Mouse (Mus musculus) ES-Bruce4 (cell line): ENCODE measurements at regions not wholly inside any gene's neighbourhood (a gene's known extent, or its start where the extent isn't known, plus 50 kb on each side); places are given as distances from the start of the nearest gene placed in this dataset.

ENCODE experiments used
- CTCF ChIP-seq: IDR thresholded peaks from one replicate; pipeline ENCODE4 v1.8.1; 2011; ENCODE audit warnings: low read depth, low read length
- POLR2A ChIP-seq: IDR thresholded peaks from one replicate; pipeline ENCODE4 v1.8.1; 2011; ENCODE audit warnings: low read length; ENCODE audit not compliant: insufficient read depth

- no peak for TF ChIP-seq CTCF
- no peak for TF ChIP-seq POLR2A
These were observed 147.4 kb downstream of the Fgf18 start for GRCm38 (mm10) chr11:32999684-33000255.
